Mouse (Mus musculus) ES-E14 (cell line): ENCODE results near the gene Zfp398. TPM values are rescaled to one million over a fixed set of nuclear protein-coding genes. Genes with fewer than 3 reads are reported as not detected.

Source experiments
- DNase-seq: peaks from one replicate; pipeline ENCODE4 v3.0.0-alpha.2; 2013; ENCODE audit warnings: low read depth, low spot score
- H3K27ac ChIP-seq: 2 replicates; pipeline ENCODE4 v1.5.1; 2012; ENCODE audit warnings: low read depth, mild to moderate bottlenecking, low read length, moderate library complexity, mixed read lengths; ENCODE audit not compliant: poor library complexity, insufficient read depth, severe bottlenecking
- H3K36me3 ChIP-seq: 2 replicates; pipeline ENCODE4 v1.6.1; 2012; ENCODE audit warnings: mild to moderate bottlenecking, low read length, moderate library complexity, mixed read lengths; ENCODE audit not compliant: control insufficient read depth, poor library complexity, insufficient read depth, severe bottlenecking
- H3K4me1 ChIP-seq, 2 experiments: fragments of 150-350 bp in 1 of 2; sonication (generic) in 1 of 2; 2 replicates each; pipeline ENCODE4 v1.6.1; 2012; ENCODE audit warnings: low read length in 2 of 2, mild to moderate bottlenecking in 1 of 2, mixed read lengths in 1 of 2; ENCODE audit not compliant: control insufficient read depth in 2 of 2, insufficient read depth in 2 of 2, poor library complexity in 1 of 2
- H3K4me3 ChIP-seq, 2 experiments: fragments of 150-350 bp in 1 of 2; sonication (generic) in 1 of 2; 2 replicates each; pipeline ENCODE4 v1.5.1; 2012; ENCODE audit warnings: low read length in 2 of 2, low read depth in 1 of 2, mild to moderate bottlenecking in 1 of 2, mixed read lengths in 1 of 2; ENCODE audit not compliant: insufficient read depth in 1 of 2, poor library complexity in 1 of 2, severe bottlenecking in 1 of 2
- H3K9ac ChIP-seq: 2 replicates; pipeline ENCODE4 v1.6.1; 2012; ENCODE audit warnings: low read depth, mild to moderate bottlenecking, low read length, mixed read lengths; ENCODE audit not compliant: poor library complexity, insufficient read depth, severe bottlenecking
- H3K9me3 ChIP-seq: fragments of 150-350 bp; sonication (generic); 2 replicates; pipeline ENCODE4 v1.6.1; 2012; ENCODE audit warnings: low read depth, mild to moderate bottlenecking, low read length; ENCODE audit not compliant: control insufficient read depth, insufficient read depth
- CHD2 ChIP-seq: IDR thresholded peaks from 2 replicates; pipeline ENCODE4 v1.6.1; 2014; ENCODE audit warnings: mild to moderate bottlenecking, low read depth, low read length, inconsistent platforms
- HCFC1 ChIP-seq: IDR thresholded peaks from 2 replicates; pipeline ENCODE4 v1.6.1; 2012; ENCODE audit warnings: low read length, inconsistent platforms, borderline replicate concordance; ENCODE audit not compliant: insufficient read depth
- MAFK ChIP-seq: IDR thresholded peaks from 2 replicates; pipeline ENCODE4 v1.6.1; 2014; ENCODE audit warnings: mild to moderate bottlenecking, low read depth, low read length, inconsistent platforms; ENCODE audit not compliant: insufficient read depth
- ZC3H11A ChIP-seq: IDR thresholded peaks from 2 replicates; pipeline ENCODE4 v1.6.1; 2012; ENCODE audit warnings: low read depth, mild to moderate bottlenecking, inconsistent platforms, low read length, borderline replicate concordance
- ZNF384 ChIP-seq: IDR thresholded peaks from 2 replicates; pipeline ENCODE4 v1.6.1; 2012; ENCODE audit warnings: low read depth, low read length, inconsistent platforms
- in situ Hi-C, 2 experiments: fragments of 600-800 bp; cut with MboI; formaldehyde crosslinking; loops; one replicate each; pipeline ENCODE4 v1.15.1; 2025; ENCODE audit warnings: low sequenced_read_pairs in 2 of 2, inconsistent platforms in 1 of 2; ENCODE audit not compliant: unreplicated experiment in 2 of 2
- total RNA-seq: library from RNA; depleted of rRNA; stranded (reverse); fragments of 300-350 nt; gene quantifications from 2 replicates; pipeline ENCODE4 v1.2.3, GENCODE M21; 2012

Gene Zfp398
- total RNA-seq, 1 experiment = 3.8 TPM

GRCm38 (mm10) chr6:47812271-47812915 lies 23.1 kb upstream of the Zfp398 start:
- Histone ChIP-seq H3K9ac (peak overlapping the region; percentile 92), H3K9me3 (no peaks in the 10 kb centered on the region), H3K4me1 (peaks cover 3 to 11% of the 10 kb centered on the region in 2 experiments; a peak in 2 of 4 replicates), H3K4me3 (peak overlapping the region; percentile 88 to 98), H3K36me3 (peaks cover 3% of the 10 kb centered on the region; the same call in 1 of the 2 replicates), H3K27ac (peak overlapping the region; percentile 70; the same call in 1 of the 2 replicates)
- in situ Hi-C loops = no loop called here
- TF ChIP-seq ZC3H11A (no peak), MAFK (no peak), CHD2 (no peak), HCFC1 (no peak), ZNF384 (no peak)
- no peak for DNase-seq

GRCm38 (mm10) chr6:47813257-47813878 lies 22.1 kb upstream of the Zfp398 start, which contains the start of gene Pdia4:
TSS of gene Pdia4 (minus strand) at chr6:47813430.
- in situ Hi-C loops = no loop called here
- TF ChIP-seq ZNF384 = no peak
- TF ChIP-seq CHD2 = peak; percentile 43; the same call in 1 of the 2 replicates
- no peak for TF ChIP-seq HCFC1
- Histone ChIP-seq H3K36me3 (peaks cover 3% of the 10 kb centered on the region; the same call in 1 of the 2 replicates), H3K27ac (peak within 1 kb of the TSS; percentile 70), H3K4me3 (peak within 1 kb of the TSS; percentile 88 to 98), H3K9ac (peak within 1 kb of the TSS; percentile 92), H3K4me1 (peaks cover 3 to 11% of the 10 kb centered on the region in 2 experiments; a peak in 2 of 4 replicates), H3K9me3 (no peaks in the 10 kb centered on the region)
- peak; percentile 98 for DNase-seq

- in situ Hi-C loops = no loop called here
- H3K36me3 ChIP-seq = no peaks in the 10 kb centered on the region
- peaks cover 3 to 15% of the 10 kb centered on the region in 2 experiments; a peak in 2 of 4 replicates for H3K4me1 ChIP-seq
- TF ChIP-seq CHD2 (no peak), ZNF384 (no peak), MAFK (no peak), HCFC1 (no peak), ZC3H11A (no peak)
- no peaks in the 10 kb centered on the region for H3K9me3 ChIP-seq
- no peak overlapping the region for H3K4me3 ChIP-seq
- DNase-seq = no peak
- H3K27ac ChIP-seq = no peak overlapping the region
- H3K9ac ChIP-seq = no peak overlapping the region; the same call in 1 of the 2 replicates
Measured at GRCm38 (mm10) chr6:47816151-47816550, 19.3 kb upstream of the Zfp398 start.

- no peak overlapping the region for H3K9ac ChIP-seq
- no peak overlapping the region for H3K4me3 ChIP-seq
- in situ Hi-C loops = no loop called here
- TF ChIP-seq HCFC1 (no peak), MAFK (no peak), ZNF384 (no peak; the same call in 1 of the 2 replicates), CHD2 (no peak), ZC3H11A (no peak)
- no peak overlapping the region for H3K27ac ChIP-seq
- no peak for DNase-seq
- H3K9me3 ChIP-seq = no peaks in the 10 kb centered on the region
- H3K36me3 ChIP-seq = no peaks in the 10 kb centered on the region
- H3K4me1 ChIP-seq = peaks cover 4 to 15% of the 10 kb centered on the region in 2 experiments; a peak in 2 of 4 replicates
Measured at GRCm38 (mm10) chr6:47818721-47819120, 16.7 kb upstream of the Zfp398 start.
